Mouse (Mus musculus): Measurements from ENCODE around the gene Unc13d. TPM values are rescaled to one million over a fixed set of nuclear protein-coding genes. Genes with fewer than 3 reads are reported as not detected.
"Not testable (repeated sequence)": the region's sequence is repeated elsewhere in the genome, so short reads cannot be mapped to it uniquely, and the experiment has no call there.

Gene Unc13d
- total RNA-seq (2021): 1 to 10 TPM; 1.6 to 3.0 TPM
- long read RNA-seq, partial matches to known transcripts: 1 of 4 reads
- long read RNA-seq, other reads (novel, unspliced or antisense): 3 of 4 reads

DNA sequence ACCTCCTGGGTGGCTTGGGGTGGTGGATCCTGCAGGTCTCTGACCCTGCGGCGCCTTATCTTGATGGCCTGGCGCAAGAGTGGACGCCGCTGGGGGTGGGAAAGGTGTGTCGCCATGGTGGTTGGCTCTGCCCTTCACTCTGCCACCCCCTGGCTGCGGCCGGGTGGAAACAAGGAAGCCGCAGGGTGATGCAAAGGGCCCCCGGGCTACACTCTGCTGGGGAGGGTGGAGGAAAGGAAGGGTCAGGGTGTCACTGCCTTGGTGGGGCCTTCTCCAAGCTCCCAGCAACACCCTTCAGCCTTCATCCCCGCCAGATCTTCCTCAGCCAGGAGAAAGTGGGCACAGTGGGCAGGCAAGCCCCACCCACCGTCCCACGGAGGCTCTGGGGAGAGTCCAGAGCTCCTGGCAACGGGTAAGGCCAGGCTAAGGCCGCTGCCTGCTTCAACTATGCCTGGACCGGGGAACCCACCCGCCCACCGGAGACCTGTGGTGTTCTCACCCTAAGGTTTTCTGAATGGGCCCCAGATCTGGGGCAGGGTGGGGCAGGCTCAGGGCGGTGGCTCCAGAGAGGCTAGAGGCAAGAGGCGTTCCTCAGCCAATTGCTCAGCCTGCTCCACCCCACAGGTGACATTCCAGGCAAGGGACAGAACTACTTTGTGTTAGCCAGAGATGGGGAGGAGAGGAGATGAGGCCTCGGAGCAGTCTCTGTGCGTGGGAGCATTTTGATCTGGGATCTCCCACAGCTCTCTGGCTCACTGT, at the start of gene Unc13d:
Unc13d (minus strand) TSS at position 516 of the 759 bp plus-strand sequence.
- no peak for DNase-seq (ENCODE audit: low spot score in 2 of 2)

DNA sequence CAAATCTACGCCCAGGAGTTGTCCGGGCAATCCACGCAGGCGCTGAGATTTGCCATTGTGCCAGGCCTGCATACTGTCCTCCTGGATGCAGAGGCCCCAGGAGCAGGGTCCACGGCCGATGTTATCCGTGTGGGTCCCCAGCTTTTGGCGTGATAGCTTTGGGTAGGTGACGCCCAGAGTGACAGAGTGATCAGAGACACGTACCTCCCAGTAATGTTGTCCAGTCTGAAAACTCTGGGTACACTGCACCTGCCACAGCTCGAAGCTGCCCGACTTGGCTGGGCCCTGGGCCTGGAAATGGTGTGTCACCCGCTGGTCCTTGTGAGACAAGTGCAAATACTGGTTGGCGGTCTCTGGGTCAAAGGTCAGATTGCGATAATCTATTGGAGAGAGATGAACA, 48.5 kb upstream of the Unc13d start:
- DNase-seq (ENCODE audit: low spot score in 2 of 2): no peak

DNA sequence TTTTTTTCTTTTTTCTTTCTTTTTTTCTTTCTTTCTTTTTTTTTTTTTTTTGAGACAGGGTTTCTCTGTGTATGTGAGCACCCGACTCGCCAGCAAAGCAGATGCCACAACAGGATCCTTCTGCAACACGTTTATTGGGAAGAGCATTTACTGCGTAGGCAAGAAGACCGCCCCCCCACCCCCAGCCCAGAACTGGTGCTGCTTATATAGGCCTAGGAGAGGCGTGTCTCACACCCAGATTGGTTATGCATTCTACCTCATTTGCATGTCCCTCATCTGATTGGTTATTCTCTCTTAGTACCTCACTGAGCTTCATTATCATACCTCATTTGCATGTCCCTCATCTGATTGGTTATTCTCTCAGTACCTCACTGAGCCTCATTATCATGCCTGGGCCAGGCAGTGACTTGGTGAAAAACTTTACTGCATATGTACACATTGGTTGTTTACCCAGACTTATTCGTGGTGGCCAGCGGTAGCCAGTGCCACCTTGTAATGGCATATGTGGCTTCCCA, 44.0 kb upstream of the Unc13d start:
- not testable (repeated sequence) for DNase-seq (ENCODE audit: low spot score in 2 of 2)

DNA sequence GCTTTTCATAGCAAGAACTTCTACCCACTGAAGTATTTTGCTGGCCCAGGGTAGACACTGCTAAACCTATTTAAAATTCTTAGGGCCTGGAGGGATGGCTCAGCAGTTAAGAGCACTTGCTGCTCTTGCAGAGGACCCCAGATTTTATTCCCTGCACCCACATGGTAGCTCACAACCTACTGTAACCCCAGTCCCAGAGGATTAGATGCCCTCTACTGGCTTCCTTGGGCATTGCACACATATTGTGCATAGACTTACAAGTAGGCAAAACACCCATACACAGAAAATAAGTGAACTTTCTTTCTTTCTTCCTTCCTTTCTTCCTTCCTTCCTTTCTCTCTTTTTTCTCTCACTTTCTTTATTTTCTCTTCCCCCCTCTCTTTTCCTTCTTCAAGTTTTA, 40.1 kb upstream of the Unc13d start:
- DNase-seq (ENCODE audit: low spot score in 2 of 2): no peak

DNA sequence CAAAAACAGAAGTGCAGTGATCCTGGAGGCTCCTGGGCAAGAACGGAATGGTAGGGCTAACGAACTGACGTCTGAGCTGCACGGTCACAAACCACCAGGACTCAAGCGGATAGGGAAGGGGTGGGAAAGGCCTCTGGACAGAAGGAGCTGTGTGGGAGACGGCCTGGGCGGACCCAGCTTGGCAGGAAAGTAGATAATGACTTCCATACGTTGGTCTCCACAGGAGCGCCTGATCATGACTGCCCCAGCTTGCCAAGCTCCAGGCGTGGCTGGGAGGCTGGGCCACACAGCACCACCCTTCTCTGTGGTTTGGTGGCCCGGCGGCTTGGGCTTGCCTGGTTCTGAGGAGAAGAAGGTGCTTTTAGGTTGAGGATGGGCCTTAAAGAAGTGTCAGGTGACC, 39.5 kb upstream of the Unc13d start:
- no peak for DNase-seq (ENCODE audit: low spot score in 2 of 2)

DNA sequence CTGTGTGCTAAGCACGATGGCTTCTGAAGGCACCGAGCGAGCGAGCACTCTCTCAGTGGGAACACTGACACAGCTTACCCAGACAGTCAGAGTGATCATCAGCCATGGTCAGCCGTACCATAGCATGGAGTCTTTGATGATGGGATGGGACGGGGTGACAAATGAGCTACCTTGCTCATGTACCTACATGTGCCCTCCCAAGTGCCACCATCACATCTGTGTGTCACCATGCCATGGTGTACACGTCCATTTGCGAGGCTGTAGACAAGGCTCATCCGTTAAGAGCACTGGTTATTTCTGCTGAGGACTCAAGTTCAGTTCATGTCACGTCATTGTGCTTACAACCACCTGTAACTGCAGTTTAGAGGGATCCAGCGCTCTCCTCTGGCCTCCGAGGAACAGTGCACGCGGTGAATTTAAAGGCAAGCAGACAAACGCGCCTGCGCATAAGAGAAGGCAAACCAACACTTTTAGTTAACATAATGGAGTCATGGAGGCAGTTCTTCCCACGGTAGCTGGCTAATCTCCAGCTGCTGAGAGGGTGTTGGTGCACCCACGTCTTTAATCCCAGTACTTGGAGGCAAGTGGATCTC, 33.9 kb upstream of the Unc13d start:
- no peak for DNase-seq (ENCODE audit: low spot score in 2 of 2)

DNA sequence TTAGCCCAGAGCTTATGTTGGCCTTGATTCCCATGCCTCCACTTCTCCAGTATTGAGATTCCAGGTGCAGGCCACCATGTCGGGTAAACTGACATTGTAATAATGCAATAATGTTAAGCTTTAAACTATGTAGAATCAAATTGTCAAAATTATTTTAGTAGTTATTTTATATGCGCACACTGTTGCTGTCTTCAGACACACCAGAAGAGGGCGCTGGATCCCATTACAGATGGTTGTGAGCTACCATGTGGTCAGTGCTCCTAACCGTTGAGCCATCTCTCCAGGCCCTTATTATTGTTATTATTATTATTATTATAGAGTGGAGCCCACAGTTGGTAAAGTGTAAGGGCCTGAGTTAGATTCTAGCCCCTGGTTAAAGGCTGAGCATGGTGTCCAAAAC, 33.3 kb upstream of the Unc13d start:
- no peak for DNase-seq (ENCODE audit: low spot score in 2 of 2)

DNA sequence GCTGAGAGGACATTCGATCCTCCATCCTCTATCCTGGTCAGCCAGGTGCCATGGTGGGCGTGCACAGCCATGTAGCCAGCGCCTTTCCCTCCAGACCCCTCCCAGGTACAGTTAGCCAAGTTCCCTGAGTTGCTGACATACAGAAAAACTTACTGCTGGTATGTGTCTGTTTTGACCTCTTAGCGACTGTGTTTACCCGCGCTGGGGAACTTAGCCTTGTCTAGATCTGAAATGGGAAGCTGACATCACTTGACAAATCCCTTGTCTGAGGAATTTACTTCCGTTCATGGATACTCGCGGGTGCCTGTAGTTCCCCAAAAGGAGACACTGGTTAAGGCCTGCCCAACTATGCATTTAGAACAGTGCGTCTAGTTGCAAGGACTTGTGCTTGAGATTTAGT, 32.8 kb upstream of the Unc13d start:
- no peak for DNase-seq (ENCODE audit: low spot score in 2 of 2)

DNA sequence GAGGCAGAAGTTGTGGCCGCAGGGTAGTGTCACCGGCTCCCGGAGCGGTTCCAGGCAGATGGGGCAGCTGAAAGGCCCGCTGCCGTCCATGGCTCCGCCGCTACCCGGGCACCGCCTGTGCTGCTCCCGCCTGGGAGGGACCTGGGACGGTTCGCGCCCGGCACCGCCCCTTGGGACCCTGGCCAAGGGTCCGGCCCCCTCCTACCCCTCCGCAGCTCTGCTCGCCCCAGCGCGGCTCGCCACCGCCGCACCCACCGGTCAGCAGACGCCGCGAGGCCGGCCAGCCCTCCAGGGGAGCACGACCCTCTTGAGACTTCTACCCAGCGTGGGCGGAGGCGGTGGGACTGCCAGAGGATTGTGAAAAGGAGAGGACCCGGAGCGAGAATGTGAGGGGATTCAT, 32.4 kb upstream of the Unc13d start:
- no peak for DNase-seq (ENCODE audit: low spot score in 2 of 2)

DNA sequence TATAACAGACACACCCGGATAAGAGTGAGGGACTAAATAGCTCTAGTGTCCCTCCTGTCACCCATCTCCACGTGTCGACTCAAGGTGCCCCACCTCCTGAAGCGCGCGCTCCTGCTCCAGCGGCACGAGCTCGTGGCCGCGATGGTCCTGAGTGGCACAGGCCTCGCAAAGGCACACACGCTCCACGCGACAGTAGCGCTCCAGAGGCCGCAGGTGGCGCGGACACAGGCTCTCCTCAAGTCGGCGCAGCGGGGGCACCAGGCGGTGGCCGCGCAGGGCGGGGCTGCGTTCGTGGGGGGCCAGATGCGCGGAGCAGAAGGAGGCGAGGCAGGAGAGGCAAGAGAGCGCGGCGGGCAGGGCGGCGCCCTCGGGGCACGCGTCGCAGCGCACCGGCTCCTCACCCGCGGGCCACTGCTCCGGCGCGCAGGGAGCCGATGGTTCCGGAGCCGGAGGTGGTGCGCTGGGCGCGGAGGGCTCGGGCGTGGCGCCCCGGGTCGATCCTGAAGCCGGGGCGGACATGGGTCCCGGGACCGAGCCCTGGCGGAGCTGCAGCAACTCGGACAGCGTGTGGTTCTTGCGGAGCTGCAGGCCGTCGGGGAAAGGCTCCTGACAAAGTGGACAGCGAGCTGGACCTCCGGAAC, 31.8 kb upstream of the Unc13d start:
- no peak for DNase-seq (ENCODE audit: low spot score in 2 of 2)

DNA sequence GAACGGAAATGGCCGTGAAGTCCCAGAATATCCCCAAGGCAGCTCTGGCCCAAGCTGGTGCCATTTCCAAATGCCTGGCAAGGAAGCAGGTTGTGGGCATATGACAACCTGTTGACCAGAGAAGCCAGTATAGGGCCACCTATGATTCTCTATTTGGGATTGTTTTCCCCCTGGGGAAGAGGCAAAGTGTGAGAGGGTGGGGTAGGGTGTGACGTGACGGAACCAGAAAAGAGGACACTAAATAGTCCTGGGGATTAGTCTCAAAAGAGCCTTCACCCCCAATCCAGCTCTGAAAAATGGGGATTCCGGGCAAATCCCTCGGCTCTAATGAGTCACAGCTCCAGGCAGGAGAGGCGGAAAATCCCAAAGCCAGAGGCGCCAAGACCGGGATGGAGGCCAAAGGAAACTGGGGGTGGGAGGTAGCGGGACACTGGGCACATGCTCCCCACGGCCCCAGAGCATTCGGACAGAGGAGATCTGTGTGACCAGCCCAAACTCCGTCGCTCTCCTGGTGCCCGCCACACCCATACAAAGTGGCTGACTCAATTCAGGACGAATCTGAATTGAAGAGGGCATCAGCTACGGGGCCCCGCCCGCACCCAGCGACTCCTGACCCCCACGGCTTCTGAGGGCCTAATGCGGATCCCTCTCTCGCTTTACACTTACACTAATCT, 30.8 kb upstream of the Unc13d start:
- no peak for DNase-seq (ENCODE audit: low spot score in 2 of 2)

DNA sequence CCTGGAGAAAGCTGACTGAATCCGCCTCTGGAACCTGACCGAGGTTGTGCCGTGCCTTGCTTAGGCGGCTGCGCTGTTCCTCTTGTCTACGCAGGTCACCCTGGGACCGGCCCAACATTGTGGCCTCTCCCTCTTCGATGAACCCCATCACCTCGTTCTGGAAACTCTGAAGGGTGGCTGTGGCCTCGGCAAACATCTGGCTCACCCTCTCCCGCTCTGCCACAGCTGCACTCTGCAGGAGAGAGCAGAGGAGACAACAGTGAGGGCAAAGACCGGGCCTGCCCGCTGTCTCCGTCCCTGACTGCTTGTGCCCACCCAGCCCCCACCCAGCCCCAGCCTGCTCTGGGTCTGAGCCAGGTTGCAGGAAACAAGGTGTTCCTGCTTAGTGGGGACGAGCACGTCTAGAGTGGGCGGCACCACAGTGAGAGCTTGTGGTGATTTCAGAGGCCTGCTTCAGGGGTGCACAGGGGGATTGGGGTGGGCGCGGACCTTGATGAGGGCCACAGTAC, 30.1 kb upstream of the Unc13d start:
- DNase-seq (ENCODE audit: low spot score in 2 of 2): no peak

DNA sequence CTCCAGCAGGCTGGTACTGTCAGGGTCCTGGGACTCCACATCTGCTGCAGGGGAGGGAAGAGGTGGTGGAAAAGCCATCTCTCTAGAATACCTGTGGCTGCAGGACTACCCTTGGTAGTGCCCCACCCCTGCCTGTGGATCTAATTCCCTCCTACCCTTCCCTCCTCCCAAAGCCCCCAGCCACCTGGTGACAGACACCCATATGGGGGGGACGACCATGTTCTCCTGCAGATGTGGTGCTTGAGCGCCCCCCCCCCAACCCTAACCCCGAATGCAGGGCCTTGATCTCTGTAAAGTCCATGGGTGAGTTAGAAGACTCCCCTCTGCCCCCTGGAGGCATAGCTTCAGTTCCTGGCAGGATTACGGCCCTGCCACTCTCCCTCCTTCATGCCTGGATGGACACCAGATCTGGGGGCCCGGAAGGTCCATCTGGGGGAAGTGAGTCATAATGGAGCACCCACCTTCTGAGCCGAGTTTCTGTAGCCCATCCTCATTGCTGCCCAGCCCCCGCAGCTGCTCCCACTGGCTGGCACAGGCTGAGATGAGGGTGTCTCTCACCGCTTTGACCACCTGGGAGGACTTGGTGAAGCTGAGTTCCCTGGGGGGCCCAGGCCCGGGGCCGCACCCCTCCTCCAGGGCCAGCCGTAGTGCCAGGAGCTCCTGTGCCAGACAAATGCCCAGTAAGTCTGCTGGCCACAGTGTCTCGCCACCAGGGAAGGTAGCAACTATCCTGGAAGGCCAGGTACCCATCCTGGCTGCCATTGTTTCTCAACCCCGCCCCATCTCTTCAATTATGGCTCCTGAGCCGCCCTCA, 29.4 kb upstream of the Unc13d start:
- no peak for DNase-seq (ENCODE audit: low spot score in 2 of 2)

DNA sequence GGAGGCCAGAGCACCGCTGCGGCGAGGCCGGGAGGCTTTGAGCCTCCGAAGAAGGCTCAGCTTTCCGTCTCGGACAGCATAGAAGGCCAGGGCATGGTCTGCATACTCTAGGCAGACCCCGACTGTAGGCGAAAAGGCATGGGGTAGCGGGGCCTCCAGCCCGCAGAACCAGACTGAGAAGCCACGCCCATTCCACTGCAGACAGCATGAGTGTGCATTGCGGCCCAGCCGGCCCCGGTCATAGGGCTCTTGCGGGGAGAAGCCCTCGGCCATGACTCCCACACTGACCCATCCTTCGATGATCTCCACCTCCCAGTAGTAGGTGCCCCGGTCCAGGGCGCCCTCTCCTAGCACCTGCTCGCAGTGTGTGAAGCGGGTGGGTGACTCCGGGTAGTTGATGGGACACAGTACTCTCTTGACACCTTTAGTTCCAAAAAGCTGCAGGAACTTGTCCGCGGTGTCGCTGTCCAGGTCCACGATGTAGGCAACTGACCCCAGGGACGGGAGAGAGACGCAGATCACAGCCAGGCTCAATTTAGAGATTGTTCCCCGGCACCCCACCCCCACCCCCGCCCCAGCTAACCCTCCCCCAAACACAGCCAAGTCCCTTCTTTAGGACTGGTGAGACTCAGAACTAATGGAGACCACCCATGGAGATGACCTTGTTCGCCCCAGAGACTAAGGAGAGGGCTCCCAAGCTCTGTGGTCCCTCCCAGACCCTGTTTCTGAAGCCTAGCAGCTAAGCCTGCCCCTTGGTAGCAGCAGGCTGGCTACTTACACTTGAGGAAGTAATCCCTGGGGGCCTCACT, 28.6 kb upstream of the Unc13d start:
- DNase-seq (ENCODE audit: low spot score in 2 of 2): no peak

DNA sequence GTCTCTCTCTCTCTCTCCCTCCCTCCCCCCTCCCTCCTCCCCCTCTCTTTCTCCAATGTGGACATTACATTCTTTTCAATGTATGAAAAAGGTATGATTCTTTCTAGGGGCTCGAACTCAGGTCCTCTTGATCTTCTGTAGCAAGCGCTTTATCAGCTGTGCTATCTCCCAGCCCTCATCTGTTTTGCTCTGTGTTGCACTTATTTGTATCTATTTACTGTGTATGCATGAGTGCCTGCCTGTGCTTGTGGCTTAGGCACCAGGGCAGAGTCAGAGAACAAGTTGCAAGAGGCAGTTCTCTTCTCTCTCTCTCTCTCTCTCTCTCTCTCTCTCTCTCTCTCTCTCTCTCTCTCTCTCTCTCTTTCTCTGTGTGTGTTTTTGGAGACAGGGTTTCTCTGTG, 27.3 kb upstream of the Unc13d start:
- no peak for DNase-seq (ENCODE audit: low spot score in 2 of 2)

DNA sequence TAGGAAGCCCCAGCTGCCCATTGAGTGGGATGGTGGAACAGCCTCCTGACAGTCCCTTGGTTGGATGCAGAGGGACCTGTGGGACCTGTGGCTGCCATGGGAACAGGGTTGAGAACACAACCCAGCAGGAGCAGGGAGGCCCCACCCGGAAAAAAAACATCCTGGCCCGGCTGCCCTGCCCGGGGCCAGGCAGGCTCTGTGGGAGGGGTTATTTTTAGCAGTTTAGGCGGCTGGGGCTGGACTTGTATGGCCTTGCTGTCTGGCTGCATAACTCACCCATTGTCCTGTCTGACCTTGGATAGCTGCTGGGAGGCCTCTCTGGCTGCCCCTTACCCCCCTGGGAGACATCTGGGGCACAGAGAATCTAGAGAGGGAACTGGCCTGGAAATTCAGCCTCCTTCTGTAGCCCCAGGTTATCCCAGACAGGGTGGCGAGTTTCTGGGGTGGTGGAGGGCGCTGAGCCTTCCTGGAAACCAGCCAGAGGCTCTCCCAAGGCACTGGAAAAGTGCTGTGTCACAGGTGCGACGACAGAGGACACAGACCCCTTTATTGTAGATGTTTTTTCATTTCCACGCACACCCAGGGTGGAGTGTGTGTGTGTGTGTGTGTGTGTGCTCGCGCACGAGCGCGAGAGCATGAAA, 26.4 kb upstream of the Unc13d start:
- no peak for DNase-seq (ENCODE audit: low spot score in 2 of 2)

DNA sequence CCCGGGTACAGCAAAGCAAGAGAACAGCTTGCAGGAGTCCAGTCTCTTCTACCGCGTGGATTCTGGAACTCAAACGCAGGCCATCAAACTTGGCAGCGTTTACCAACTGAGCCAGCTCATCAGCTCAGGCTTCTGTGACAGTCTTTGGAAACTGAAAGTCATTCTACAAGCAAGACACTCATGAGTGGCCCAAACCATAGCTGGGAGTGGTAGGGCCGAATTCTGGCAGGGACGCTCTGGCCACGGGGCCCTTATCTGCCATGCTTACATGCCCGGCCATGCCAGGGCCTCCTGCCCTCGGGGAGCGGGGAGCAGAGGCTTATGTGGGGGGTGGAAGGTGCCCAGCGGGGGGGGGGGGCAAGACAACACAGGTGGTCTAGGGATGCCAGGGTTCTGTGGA, 25.8 kb upstream of the Unc13d start:
- DNase-seq (ENCODE audit: low spot score in 2 of 2): no peak

DNA sequence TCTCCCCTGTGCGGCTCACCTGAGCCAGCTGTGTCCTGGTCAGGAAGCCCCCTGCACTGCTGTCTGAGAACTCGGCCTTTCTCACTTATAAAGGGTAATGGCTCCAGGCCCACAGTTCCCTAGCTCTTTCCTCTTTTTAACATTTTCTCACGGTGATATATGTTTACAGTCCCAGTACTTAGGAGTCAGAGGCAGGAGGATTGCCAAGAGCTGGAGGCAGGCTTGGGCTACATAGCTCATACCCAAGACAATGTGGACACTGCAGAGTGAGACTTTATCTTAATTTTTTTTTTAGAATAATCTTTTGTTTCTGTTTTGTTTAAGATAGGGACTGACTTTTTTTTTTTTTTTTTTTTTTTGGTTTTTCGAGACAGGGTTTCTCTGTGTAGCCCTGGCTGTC, 24.7 kb upstream of the Unc13d start:
- DNase-seq (ENCODE audit: low spot score in 2 of 2): no peak

DNA sequence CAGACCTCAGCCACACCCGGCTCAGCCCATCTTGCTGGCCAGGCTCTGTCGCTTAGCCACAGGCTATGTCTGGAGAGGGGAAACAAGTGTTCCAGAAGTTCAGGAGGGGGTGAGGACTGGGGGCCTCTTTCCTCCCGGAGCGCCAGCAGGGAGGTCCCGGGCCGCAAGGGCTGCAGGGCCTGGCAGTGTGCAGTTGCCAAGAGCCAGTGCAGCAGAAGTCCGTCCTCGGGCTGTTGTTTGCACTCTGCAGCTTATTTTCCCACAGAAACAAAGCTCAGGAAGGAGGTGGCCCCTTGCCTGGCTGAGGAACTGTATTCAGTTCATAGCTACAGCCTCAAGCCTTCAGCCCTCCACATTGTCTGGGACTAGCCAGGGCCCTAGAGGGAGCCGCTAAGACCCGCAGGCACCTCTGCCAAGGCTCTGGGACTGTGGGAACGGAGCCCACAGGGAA, 24.2 kb upstream of the Unc13d start:
- no peak for DNase-seq (ENCODE audit: low spot score in 2 of 2)
